Mouse (Mus musculus): ENCODE results near the gene Rims1.

Rims1 gene

GRCm38 (mm10) chr1:22587859-22588383 is 217.9 kb downstream of the Rims1 start:
- no peak for DNase-seq (ENCODE audit: low spot score in 2 of 2)

- no peak for DNase-seq (ENCODE audit: low spot score in 2 of 2)
These were observed 220.2 kb downstream of the Rims1 start for GRCm38 (mm10) chr1:22585560-22585959.

GRCm38 (mm10) chr1:22579470-22579869 is 226.3 kb downstream of the Rims1 start:
- DNase-seq (ENCODE audit: low spot score in 2 of 2): no peak

GRCm38 (mm10) chr1:22572720-22573119 is 233.1 kb downstream of the Rims1 start:
- no peak for DNase-seq (ENCODE audit: low spot score in 2 of 2)

- DNase-seq (ENCODE audit: low spot score in 2 of 2): no peak
These were observed 259.5 kb downstream of the Rims1 start for GRCm38 (mm10) chr1:22546273-22546672.

- DNase-seq (ENCODE audit: low spot score in 2 of 2): no peak
These were observed 267.7 kb downstream of the Rims1 start for GRCm38 (mm10) chr1:22538129-22538528.

- DNase-seq (ENCODE audit: low spot score in 2 of 2): no peak
These were observed 269.0 kb downstream of the Rims1 start for GRCm38 (mm10) chr1:22536776-22537175.

- no peak for DNase-seq (ENCODE audit: low spot score in 2 of 2)
These were observed 270.7 kb downstream of the Rims1 start for GRCm38 (mm10) chr1:22535049-22535448.

- DNase-seq (ENCODE audit: low spot score in 2 of 2): no peak
These were observed 272.4 kb downstream of the Rims1 start for GRCm38 (mm10) chr1:22533146-22534096.

- no peak for DNase-seq (ENCODE audit: low spot score in 2 of 2)
These were observed 290.7 kb downstream of the Rims1 start for GRCm38 (mm10) chr1:22515103-22515502.

- no peak for DNase-seq (ENCODE audit: low spot score in 2 of 2)
These were observed 293.4 kb downstream of the Rims1 start for GRCm38 (mm10) chr1:22512421-22512820.

- no peak for DNase-seq (ENCODE audit: low spot score in 2 of 2)
These were observed 294.2 kb downstream of the Rims1 start for GRCm38 (mm10) chr1:22511614-22512013.

- no peak for DNase-seq (ENCODE audit: low spot score in 2 of 2)
These were observed 296.8 kb downstream of the Rims1 start for GRCm38 (mm10) chr1:22508735-22509615.

GRCm38 (mm10) chr1:22487270-22487864 is 318.4 kb downstream of the Rims1 start:
- no peak for DNase-seq (ENCODE audit: low spot score in 2 of 2)

GRCm38 (mm10) chr1:22476220-22476619 is 329.6 kb downstream of the Rims1 start:
- no peak for DNase-seq (ENCODE audit: low spot score in 2 of 2)

- no peak for DNase-seq (ENCODE audit: low spot score in 2 of 2)
These were observed 338.8 kb downstream of the Rims1 start for GRCm38 (mm10) chr1:22467033-22467432.

- DNase-seq (ENCODE audit: low spot score in 2 of 2): no peak
These were observed 339.2 kb downstream of the Rims1 start for GRCm38 (mm10) chr1:22466597-22466996.

GRCm38 (mm10) chr1:22424020-22424419 is 381.8 kb downstream of the Rims1 start:
- DNase-seq (ENCODE audit: low spot score in 2 of 2): no peak

GRCm38 (mm10) chr1:22422102-22422501 is 383.7 kb downstream of the Rims1 start:
- DNase-seq (ENCODE audit: low spot score in 2 of 2): no peak

GRCm38 (mm10) chr1:22410173-22410572 is 395.6 kb downstream of the Rims1 start:
- no peak for DNase-seq (ENCODE audit: low spot score in 2 of 2)

GRCm38 (mm10) chr1:22386361-22386760 is 419.4 kb downstream of the Rims1 start:
- no peak for DNase-seq (ENCODE audit: low spot score in 2 of 2)

- no peak for DNase-seq (ENCODE audit: low spot score in 2 of 2)
These were observed 428.1 kb downstream of the Rims1 start for GRCm38 (mm10) chr1:22377652-22378051.

Measured in urinary bladder, postnatal 36 days (tissue).